Mouse (Mus musculus): ENCODE measurements at regions not wholly inside any gene's neighbourhood (a gene's known extent, or its start where the extent isn't known, plus 50 kb on each side); places are given as distances from the start of the nearest gene placed in this dataset.

- WGBS = 70% methylated on average over 3 of the region's 3 CpGs
- no peak for DNase-seq (ENCODE audit: low spot score)
- ATAC-seq (replicated peaks; ENCODE audit: insufficient number of reproducible peaks, low FRiP score, low TSS enrichment, low read depth) = no peak
These were observed 259.9 kb upstream of the Dcn start for GRCm38 (mm10) chr10:97219474-97219873.

GRCm38 (mm10) chr10:97220431-97220830, 259.0 kb upstream of the Dcn start:
- no peak for DNase-seq (ENCODE audit: low spot score)
- 91% methylated on average over 3 of the region's 3 CpGs for WGBS
- H3K9ac ChIP-seq (replicated peaks; ENCODE audit: low read length) = no peak overlapping the region
- no peaks in the 10 kb centered on the region for H3K27me3 ChIP-seq (ENCODE audit: control insufficient read depth, insufficient read depth, low read length)
- no peaks in the 10 kb centered on the region for H3K36me3 ChIP-seq (replicated peaks; ENCODE audit: control insufficient read depth, insufficient read depth, low read depth, low read length)
- no peak overlapping the region for H3K4me2 ChIP-seq (ENCODE audit: low read depth, low read length)
- no peak for ATAC-seq (replicated peaks; ENCODE audit: insufficient number of reproducible peaks, low FRiP score, low TSS enrichment, low read depth)
- H3K27ac ChIP-seq (replicated peaks; ENCODE audit: low read depth, low read length) = no peak overlapping the region
- no peak overlapping the region for H3K4me3 ChIP-seq (ENCODE audit: low read depth, low read length)
- no peaks in the 10 kb centered on the region for H3K9me3 ChIP-seq (replicated peaks; ENCODE audit: control insufficient read depth, low read length)
- no peaks in the 10 kb centered on the region for H3K4me1 ChIP-seq (ENCODE audit: control insufficient read depth, insufficient read depth, low read length)

More at GRCm38 (mm10) chr10:97219474-97219873, 259.9 kb upstream of the Dcn start:
- H3K4me2 ChIP-seq (ENCODE audit: low read depth, low read length) = no peak overlapping the region
- H3K4me3 ChIP-seq (ENCODE audit: low read depth, low read length) = no peak overlapping the region
- H3K36me3 ChIP-seq (replicated peaks; ENCODE audit: control insufficient read depth, insufficient read depth, low read depth, low read length) = no peaks in the 10 kb centered on the region
- H3K27ac ChIP-seq (replicated peaks; ENCODE audit: low read depth, low read length) = no peak overlapping the region
- H3K9me3 ChIP-seq (replicated peaks; ENCODE audit: control insufficient read depth, low read length) = no peaks in the 10 kb centered on the region
- H3K27me3 ChIP-seq (ENCODE audit: control insufficient read depth, insufficient read depth, low read length) = no peaks in the 10 kb centered on the region
- no peak overlapping the region for H3K9ac ChIP-seq (replicated peaks; ENCODE audit: low read length)
- H3K4me1 ChIP-seq (ENCODE audit: control insufficient read depth, insufficient read depth, low read length) = no peaks in the 10 kb centered on the region

GRCm38 (mm10) chr10:97235631-97236030, 243.8 kb upstream of the Dcn start:
- Histone ChIP-seq H3K27me3 (ENCODE audit: control insufficient read depth, insufficient read depth, low read length) (no peaks in the 10 kb centered on the region), H3K9me3 (replicated peaks; ENCODE audit: control insufficient read depth, low read length) (no peaks in the 10 kb centered on the region), H3K9ac (replicated peaks; ENCODE audit: low read length) (no peak overlapping the region), H3K36me3 (replicated peaks; ENCODE audit: control insufficient read depth, insufficient read depth, low read depth, low read length) (no peaks in the 10 kb centered on the region), H3K4me3 (ENCODE audit: low read depth, low read length) (no peak overlapping the region), H3K27ac (replicated peaks; ENCODE audit: low read depth, low read length) (no peak overlapping the region), H3K4me2 (ENCODE audit: low read depth, low read length) (no peak overlapping the region), H3K4me1 (ENCODE audit: control insufficient read depth, insufficient read depth, low read length) (no peaks in the 10 kb centered on the region)
- no peak for DNase-seq (ENCODE audit: low spot score)
- whole genome bisulfite sequencing = 79% methylated on average over 4 of the region's 4 CpGs
- no peak for ATAC-seq (replicated peaks; ENCODE audit: insufficient number of reproducible peaks, low FRiP score, low TSS enrichment, low read depth)

- no peak overlapping the region for H3K4me3 ChIP-seq (ENCODE audit: low read depth, low read length)
- no peaks in the 10 kb centered on the region for H3K9me3 ChIP-seq (replicated peaks; ENCODE audit: control insufficient read depth, low read length)
- no peaks in the 10 kb centered on the region for H3K36me3 ChIP-seq (replicated peaks; ENCODE audit: control insufficient read depth, insufficient read depth, low read depth, low read length)
- H3K27me3 ChIP-seq (ENCODE audit: control insufficient read depth, insufficient read depth, low read length) = no peaks in the 10 kb centered on the region
- H3K4me1 ChIP-seq (ENCODE audit: control insufficient read depth, insufficient read depth, low read length) = no peaks in the 10 kb centered on the region
- DNase-seq (ENCODE audit: low spot score) = no peak
- WGBS = 64% methylated on average over 2 of the region's 2 CpGs
- no peak overlapping the region for H3K4me2 ChIP-seq (ENCODE audit: low read depth, low read length)
- H3K27ac ChIP-seq (replicated peaks; ENCODE audit: low read depth, low read length) = no peak overlapping the region
- ATAC-seq (replicated peaks; ENCODE audit: insufficient number of reproducible peaks, low FRiP score, low TSS enrichment, low read depth) = no peak
- no peak overlapping the region for H3K9ac ChIP-seq (replicated peaks; ENCODE audit: low read length)
These were observed 237.9 kb upstream of the Dcn start for GRCm38 (mm10) chr10:97241476-97241875.

- no peak for DNase-seq (ENCODE audit: low spot score)
- no peaks in the 10 kb centered on the region for H3K9me3 ChIP-seq (replicated peaks; ENCODE audit: control insufficient read depth, low read length)
- no peak overlapping the region for H3K9ac ChIP-seq (replicated peaks; ENCODE audit: low read length)
- no peaks in the 10 kb centered on the region for H3K4me1 ChIP-seq (ENCODE audit: control insufficient read depth, insufficient read depth, low read length)
- H3K4me2 ChIP-seq (ENCODE audit: low read depth, low read length) = no peak overlapping the region
- H3K27me3 ChIP-seq (ENCODE audit: control insufficient read depth, insufficient read depth, low read length) = no peaks in the 10 kb centered on the region
- H3K27ac ChIP-seq (replicated peaks; ENCODE audit: low read depth, low read length) = no peak overlapping the region
- no peak overlapping the region for H3K4me3 ChIP-seq (ENCODE audit: low read depth, low read length)
- WGBS = 85% methylated on average over 3 of the region's 3 CpGs
- no peaks in the 10 kb centered on the region for H3K36me3 ChIP-seq (replicated peaks; ENCODE audit: control insufficient read depth, insufficient read depth, low read depth, low read length)
- no peak for ATAC-seq (replicated peaks; ENCODE audit: insufficient number of reproducible peaks, low FRiP score, low TSS enrichment, low read depth)
These were observed 233.7 kb upstream of the Dcn start for GRCm38 (mm10) chr10:97245674-97246073.

- Histone ChIP-seq H3K4me1 (ENCODE audit: control insufficient read depth, insufficient read depth, low read length) (no peaks in the 10 kb centered on the region), H3K36me3 (replicated peaks; ENCODE audit: control insufficient read depth, insufficient read depth, low read depth, low read length) (no peaks in the 10 kb centered on the region), H3K9ac (replicated peaks; ENCODE audit: low read length) (no peak overlapping the region), H3K4me2 (ENCODE audit: low read depth, low read length) (no peak overlapping the region), H3K4me3 (ENCODE audit: low read depth, low read length) (no peak overlapping the region), H3K9me3 (replicated peaks; ENCODE audit: control insufficient read depth, low read length) (no peaks in the 10 kb centered on the region), H3K27ac (replicated peaks; ENCODE audit: low read depth, low read length) (no peak overlapping the region), H3K27me3 (ENCODE audit: control insufficient read depth, insufficient read depth, low read length) (no peaks in the 10 kb centered on the region)
- no peak for DNase-seq (ENCODE audit: low spot score)
- no peak for ATAC-seq (replicated peaks; ENCODE audit: insufficient number of reproducible peaks, low FRiP score, low TSS enrichment, low read depth)
- WGBS = 90% methylated on average over 4 of the region's 4 CpGs
These were observed 230.9 kb upstream of the Dcn start for GRCm38 (mm10) chr10:97248522-97248921.

GRCm38 (mm10) chr10:97249760-97250159, 229.6 kb upstream of the Dcn start:
- Histone ChIP-seq H3K9me3 (replicated peaks; ENCODE audit: control insufficient read depth, low read length) (no peaks in the 10 kb centered on the region), H3K27ac (replicated peaks; ENCODE audit: low read depth, low read length) (no peak overlapping the region), H3K27me3 (ENCODE audit: control insufficient read depth, insufficient read depth, low read length) (no peaks in the 10 kb centered on the region), H3K4me3 (ENCODE audit: low read depth, low read length) (no peak overlapping the region), H3K36me3 (replicated peaks; ENCODE audit: control insufficient read depth, insufficient read depth, low read depth, low read length) (no peaks in the 10 kb centered on the region), H3K4me2 (ENCODE audit: low read depth, low read length) (no peak overlapping the region), H3K9ac (replicated peaks; ENCODE audit: low read length) (no peak overlapping the region), H3K4me1 (ENCODE audit: control insufficient read depth, insufficient read depth, low read length) (no peaks in the 10 kb centered on the region)
- DNase-seq (ENCODE audit: low spot score) (no peak), ATAC-seq (replicated peaks; ENCODE audit: insufficient number of reproducible peaks, low FRiP score, low TSS enrichment, low read depth) (no peak)
- WGBS = 86% methylated on average over 1 of the region's 1 CpGs

GRCm38 (mm10) chr10:97250167-97250566, 229.2 kb upstream of the Dcn start:
- WGBS = 88% methylated on average over 2 of the region's 2 CpGs
- no peaks in the 10 kb centered on the region for H3K4me1 ChIP-seq (ENCODE audit: control insufficient read depth, insufficient read depth, low read length)
- H3K36me3 ChIP-seq (replicated peaks; ENCODE audit: control insufficient read depth, insufficient read depth, low read depth, low read length) = no peaks in the 10 kb centered on the region
- ATAC-seq (replicated peaks; ENCODE audit: insufficient number of reproducible peaks, low FRiP score, low TSS enrichment, low read depth) (no peak), DNase-seq (ENCODE audit: low spot score) (no peak)
- H3K4me2 ChIP-seq (ENCODE audit: low read depth, low read length) = no peak overlapping the region
- no peaks in the 10 kb centered on the region for H3K9me3 ChIP-seq (replicated peaks; ENCODE audit: control insufficient read depth, low read length)
- H3K9ac ChIP-seq (replicated peaks; ENCODE audit: low read length) = no peak overlapping the region
- H3K27ac ChIP-seq (replicated peaks; ENCODE audit: low read depth, low read length) = no peak overlapping the region
- H3K4me3 ChIP-seq (ENCODE audit: low read depth, low read length) = no peak overlapping the region
- H3K27me3 ChIP-seq (ENCODE audit: control insufficient read depth, insufficient read depth, low read length) = no peaks in the 10 kb centered on the region
